Mouse (Mus musculus) G1E-ER4 (cell line): ENCODE results near the gene Dgcr8. TPM values are rescaled to one million over a fixed set of nuclear protein-coding genes. Genes with fewer than 3 reads are reported as not detected.

Source experiments
- GATA1 ChIP-seq: IDR thresholded peaks from one replicate; pipeline ENCODE4 v1.8.0; 2012; ENCODE audit warnings: low read length, inconsistent platforms
- polyA plus RNA-seq: library from polyadenylated mRNA; stranded (reverse); fragments of >175 nt; gene quantifications from 2 replicates; pipeline ENCODE4 v1.2.3, GENCODE M21; 2012

Gene Dgcr8
- polyA plus RNA-seq, 1 experiment, result 5.3 TPM

DNA sequence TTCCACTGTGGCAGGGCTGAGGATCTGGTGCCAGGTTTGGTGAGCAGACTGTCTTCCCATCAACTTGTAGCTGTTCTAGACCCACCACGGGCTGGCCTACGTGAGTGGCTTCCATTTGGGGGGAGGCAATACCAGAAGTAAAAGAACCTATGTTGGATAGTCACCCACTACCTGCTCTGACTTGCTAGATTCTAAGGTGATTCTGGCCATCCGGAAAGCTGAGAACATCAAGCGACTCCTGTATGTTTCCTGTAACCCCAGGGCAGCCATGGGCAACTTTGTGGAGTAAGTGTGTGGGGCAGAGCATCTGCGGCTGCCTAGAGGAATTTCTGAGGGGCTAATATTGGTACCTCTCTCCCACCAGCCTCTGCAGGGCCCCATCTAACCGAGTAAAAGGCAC lies 36.3 kb downstream of the Dgcr8 start:
- no peak for TF ChIP-seq GATA1

DNA sequence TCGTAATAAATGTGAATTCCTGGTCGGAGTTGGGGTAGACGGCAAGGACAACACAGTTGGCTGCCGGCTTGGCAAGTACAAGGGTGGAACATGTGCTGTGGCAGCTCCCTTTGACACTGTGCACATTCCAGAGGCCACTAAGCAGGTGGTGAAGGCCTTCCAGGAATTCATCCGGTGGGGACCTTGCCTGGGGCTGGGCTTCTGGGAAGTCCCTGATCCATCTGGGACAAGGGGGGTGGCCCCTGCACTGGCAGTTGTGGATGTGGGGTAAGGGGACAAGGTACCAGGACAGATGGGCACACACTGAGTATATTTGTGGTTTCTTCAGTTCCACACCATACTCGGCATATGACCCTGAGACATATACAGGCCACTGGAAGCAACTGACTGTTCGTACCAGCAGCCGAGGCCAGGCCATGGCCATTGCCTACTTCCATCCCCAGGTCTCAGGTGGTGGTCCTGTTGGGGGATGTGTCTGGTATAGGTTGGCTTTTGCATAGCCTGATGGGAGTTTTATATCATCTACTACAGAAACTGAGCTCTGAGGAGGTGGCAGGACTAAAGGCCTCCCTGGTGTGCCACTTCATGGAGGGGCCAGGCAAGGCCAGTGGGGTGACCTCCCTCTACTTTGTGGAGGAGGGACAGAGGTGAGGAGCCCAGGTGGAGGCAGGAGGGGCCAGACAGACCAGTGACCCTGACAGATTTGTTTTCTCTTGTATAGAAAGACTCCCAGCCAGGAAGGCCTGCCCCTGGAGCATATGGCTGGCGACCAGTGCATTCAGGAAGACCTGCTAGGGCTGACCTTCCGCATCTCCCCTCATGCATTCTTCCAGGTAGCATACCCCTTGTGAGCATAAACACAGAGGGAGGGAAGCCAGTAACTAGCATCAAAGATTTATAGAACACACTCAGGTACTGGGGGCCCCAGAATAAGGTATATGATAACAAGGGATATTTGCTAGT lies 37.9 kb downstream of the Dgcr8 start:
- TF ChIP-seq GATA1, result no peak

DNA sequence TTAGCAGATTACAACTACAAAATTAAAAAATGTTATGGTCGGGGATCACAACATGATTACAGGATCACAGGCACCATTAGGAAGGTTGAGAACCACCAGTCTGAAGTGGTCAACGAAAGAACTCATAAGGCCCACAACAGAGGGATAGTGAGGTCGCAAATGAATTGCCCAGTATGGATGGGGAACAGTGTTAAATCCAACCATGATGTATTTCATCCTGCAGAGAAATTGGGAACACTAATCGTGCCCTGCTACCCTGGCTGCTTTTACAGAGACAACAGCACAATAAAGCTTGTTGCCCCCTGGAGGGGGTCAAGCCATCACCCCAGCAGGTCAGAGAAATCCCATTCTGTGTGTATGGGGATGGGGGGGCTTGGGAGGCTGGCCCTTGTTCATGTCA lies 38.8 kb downstream of the Dgcr8 start:
- no peak for TF ChIP-seq GATA1

DNA sequence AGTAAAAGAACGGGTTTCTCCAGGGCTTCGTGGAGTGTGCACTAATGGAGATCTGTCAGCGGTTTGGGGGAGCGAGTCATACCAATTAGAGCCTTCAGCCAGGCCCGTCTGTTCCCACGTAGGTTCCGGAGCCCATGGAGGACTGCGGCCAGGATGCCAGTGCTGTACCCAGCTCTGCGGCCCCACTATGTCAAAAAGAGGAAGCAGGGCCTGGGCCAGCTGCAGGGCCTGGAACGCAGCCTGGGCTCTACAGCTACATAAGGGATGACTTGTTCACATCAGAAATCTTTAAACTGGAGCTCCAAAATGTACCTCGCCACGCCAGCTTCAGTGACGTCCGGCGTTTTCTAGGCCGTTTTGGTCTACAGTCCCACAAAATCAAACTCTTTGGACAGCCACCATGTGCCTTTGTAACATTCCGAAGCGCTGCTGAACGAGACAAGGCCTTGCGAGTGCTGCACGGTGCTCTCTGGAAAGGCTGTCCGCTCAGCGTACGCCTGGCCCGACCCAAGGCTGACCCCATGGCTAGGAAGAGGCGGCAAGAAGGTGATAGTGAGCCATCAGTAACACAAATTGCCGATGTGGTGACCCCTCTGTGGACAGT lies 39.6 kb downstream of the Dgcr8 start:
- TF ChIP-seq GATA1, result no peak

DNA sequence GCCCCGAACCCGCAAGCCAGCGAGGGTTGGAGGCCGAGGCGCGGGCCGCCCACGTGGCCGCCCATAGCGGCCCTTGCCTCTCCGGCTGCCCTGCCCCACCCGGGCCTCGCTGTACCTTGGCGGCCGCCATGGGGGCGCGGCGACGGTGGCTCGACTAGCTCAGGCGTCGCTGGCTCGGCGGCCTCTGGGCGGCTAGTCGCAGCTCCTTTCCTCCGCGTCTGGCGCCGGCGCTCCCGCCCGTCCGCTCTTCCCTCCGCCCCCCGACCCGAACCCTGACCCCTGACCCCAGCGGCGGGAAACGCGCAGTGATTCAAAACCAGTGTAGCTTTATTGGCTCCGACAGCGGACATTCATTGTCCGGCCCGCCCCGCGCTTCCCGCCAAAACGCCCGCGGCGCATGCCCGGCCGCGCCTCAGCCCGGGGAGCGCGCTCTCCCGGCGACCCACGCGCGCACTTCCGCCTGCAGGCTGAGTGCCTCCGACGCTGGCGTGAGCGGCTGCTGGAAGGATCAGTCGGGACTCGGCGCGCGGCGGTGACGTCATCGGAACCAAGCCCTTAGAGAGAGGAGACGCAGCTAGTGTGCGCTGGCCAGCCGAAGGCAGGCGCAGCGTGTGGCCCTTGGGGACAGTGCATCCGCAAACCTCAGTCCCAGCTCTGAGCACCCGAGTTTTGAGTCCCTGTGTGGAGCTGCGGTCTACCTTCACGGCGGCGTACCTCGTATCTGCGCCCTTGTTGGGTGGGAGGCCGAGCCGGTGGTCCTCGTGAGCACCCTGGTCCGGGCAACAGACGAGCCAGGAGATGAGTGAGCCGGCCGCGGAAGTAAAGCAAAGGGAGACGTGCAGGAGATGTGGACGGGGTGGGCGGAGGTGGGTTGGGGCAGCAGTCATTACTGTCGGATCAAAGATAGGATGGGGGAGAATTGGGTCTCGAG lies 40.3 kb downstream of the Dgcr8 start, which contains the start of the genes Trmt2a and Ranbp1:
Gene Trmt2a (plus strand): TSS at position 247 of the 931 bp plus-strand sequence.
Gene Ranbp1 (minus strand): TSS at position 300 of the 931 bp plus-strand sequence.
- TF ChIP-seq GATA1, result no peak

DNA sequence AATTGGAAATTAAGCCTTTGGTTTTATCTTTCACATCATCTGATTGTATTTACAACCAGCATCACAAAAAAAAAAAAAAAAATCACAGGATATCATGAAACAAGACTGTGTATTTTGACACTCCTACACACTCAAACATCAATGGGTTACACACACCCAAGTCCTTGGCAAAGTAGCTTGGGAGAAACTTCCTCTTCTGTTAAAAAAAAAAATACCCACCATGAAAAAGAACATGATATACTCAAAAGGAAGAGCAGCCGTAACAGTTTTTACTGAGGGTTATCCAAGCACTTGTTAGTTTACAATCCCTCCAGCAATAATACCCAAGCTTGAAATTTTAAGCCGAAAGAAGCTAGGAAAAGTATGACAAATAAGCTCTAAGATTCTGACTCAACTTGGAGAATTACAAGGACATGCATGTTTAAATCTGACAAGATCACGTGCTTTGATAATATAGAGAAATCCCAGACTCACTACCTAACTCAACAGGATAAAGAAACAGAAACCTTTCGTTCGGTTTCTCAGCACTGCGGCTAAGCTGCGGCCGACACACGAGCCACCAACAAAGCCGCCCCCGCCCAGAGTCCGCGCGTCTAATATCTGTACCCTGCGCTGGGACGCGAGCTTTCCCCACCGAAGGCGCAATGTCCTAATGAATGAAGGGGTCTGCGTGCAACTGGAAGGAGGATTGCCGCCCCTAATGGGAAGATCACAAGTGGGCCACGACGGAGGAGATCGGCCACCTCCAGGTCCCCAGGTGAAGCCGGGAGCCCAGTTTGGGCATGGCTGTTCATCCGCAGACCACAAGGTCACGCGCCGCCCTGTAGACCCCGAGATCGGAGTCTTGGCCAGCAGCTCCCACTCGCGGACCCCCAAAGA lies 41.3 kb downstream of the Dgcr8 start:
- TF ChIP-seq GATA1, result no peak

DNA sequence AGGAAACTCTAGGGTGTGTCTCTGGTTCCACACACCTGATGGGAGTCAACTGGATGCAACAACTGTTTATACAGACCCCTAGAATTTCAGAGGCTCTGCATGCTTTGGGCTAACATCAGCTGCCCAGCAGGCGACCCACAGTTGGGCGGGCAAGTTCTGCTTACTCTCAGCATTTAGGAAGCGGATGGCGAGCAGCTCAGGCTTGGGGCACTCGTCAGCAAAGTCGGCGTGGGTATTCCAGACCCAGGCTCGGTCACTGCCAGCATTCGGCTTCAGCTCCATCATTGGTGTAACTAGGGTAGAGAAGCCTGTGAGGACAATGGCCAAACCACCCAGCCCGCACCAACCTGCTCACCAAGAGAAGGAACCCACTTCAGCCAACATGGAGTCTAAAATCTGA lies 47.5 kb downstream of the Dgcr8 start:
- no peak for TF ChIP-seq GATA1

DNA sequence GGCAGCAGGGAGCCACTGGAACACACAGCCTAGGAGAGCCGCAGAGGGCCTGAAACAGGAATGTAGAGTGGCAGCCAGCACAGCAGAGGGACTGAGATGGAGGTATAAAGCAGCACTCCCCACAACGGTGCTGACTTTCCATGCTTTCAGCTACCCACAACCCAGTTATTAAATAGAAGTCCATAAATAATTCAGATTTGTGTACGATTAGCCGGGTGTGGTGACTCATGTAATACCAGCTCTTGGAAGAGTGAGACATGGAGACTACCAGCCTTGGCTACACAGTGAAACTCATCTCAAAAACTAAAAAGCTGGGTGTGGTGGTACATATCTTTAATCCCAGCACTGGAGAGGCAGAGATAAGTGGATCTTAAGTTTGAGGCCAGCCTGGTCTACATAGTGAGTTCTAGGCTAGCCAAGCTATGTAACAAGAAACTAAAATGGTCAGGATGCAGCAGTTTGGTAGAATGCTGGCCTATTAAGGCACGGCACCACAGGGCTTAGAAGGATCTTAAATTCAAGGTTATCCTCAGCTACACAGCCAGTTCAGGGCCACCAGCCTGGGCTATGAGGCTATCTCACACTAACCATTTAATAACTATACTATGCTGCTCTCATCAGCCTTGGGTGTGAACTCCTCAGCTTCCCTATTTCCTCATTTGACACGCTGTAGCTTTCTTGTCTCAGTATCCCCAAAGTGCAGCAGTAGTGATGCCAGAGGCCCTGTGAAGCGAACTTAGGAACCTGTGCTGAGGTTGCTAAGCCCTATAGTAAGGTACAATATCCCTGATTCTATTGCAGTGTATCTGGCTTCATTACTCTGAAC lies 52.2 kb downstream of the Dgcr8 start:
- no peak for TF ChIP-seq GATA1

DNA sequence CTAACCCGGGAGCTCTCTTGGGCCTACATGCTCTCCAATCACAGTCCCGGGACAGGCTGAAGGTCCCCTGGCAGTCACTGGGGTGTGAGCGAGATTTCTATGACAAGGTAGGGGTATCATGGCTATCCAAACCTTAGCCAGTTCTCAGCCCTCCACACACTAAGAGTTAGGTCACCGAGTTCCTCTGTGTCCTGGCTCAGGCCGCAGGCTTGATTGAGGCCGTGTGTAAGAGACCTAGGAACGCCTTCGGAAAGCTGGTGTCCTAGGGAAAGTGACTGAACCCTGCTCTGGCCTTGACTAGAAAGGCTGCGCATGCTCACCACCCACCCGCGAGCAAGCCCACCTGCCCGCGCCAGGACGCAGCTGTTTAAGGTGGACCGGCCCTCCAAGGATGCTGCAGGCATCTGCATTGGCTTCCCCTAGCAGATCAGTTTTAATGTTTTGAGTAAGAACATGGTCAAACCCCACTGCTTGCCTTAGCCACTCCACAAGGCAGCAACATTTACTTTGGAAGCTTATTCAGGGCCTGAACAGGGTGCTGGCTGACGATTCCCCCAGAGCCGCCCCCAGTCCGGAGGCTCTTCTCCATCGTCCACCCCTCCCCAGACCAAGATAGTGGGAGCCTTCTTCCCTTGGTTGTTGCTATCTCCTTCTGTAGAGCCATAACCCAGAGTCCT lies 53.5 kb downstream of the Dgcr8 start:
- TF ChIP-seq GATA1, result no peak

DNA sequence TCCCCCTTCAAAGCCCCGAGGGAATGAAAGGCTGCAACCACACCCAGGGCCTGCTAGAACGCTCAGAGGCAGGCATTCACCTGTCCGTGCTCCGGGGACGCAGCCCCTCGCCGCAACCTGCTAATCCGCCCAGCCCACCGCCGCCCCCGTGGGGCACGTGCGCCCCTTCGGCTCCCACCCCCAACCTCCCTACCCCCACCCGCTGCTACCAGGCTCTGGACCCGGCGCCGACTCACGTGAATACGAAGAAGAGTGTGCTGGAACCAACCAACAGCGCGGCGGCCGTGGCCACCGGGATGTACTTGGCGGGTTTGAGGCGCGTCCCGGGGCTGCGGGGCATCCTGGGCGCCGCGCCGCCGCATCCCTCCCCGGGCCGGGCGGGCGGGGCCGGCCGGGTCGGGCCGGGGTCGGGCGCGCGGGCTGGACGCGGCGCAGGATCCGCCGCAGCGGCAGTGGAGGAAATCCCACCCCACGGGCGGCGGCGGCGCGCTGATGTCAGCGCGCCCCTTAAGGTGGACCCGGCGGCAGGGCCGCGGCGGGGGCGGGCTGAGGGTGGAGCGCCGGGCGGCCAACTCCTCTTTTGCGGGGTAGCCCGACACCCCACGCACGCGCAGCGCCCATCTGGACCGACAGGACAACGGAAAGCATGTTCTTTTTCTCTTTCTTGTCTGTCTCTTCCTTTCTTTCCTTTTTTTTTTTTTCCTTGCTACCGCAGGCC lies 54.2 kb downstream of the Dgcr8 start, which contains the start of gene Zdhhc8:
Gene Zdhhc8 (minus strand): TSS at position 466 of the 718 bp plus-strand sequence.
- TF ChIP-seq GATA1, result no peak

DNA sequence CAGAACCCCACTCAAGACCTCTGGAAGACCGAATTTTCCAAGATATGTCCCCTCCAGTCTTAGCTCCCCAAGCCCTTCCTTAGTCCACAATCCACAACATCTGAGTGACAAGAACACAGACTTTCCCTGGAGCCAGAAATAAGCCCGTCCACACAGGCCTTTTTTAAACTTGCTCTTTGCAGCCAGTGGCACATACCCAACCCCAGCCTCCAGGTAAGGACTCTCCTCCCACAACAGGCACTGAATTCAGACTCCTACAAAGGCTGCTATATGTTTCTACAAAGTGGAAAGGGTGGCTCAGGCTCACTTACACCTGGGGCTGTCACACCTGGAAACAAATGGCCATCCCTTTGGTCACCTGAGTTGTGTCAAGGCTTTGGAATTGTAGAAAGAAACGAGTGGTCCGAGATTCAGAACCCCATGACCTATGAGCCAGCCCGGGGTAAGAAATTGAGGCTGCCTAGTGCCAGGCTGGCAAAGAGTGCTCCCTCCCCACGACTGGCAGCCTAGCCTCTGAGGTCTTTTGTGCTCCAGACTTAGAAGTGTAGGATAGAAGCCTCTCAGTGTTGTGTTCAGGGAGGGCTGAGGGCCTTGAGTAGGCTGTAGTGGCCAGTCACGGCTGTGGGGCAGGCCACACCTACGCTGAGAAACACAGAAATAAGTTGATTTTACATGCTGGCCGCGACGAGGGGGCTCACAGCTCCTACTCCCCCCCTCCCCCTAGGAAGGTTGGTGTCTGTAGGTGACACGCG lies 55.0 kb downstream of the Dgcr8 start:
- no peak for TF ChIP-seq GATA1

DNA sequence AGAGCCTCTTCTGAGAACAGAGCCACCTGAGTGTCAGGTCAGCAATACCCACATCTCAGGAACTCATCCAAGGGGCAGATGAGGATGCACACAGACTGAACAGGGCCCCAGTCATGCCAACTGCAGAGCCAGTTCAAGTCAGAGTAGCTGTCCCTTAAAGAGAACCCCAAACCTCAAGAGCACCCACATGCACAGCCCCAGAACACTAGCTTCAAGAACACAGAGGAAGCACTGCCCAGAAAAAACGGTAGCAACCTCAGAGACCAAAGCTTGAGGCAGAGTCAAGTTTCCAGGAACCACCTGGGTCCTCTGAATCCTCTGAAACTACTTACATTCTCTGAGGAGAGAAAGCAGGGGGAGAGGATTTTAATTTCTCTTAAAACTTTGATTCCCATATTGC lies 55.6 kb downstream of the Dgcr8 start:
- TF ChIP-seq GATA1, result no peak
